Mouse (Mus musculus) frontal cortex, postnatal 36 days (tissue): ENCODE data around the gene Hba-a2.
A peak's percentile ranks its signal among the peaks of the same experiment; 100 is the strongest.
"Not testable (repeated sequence)": the region's sequence is repeated elsewhere in the genome, so short reads cannot be mapped to it uniquely, and the experiment has no call there.

Experiments
- DNase-seq, 2 experiments: peaks; one replicate each; pipeline ENCODE4 v3.0.0; 2022; ENCODE audit warnings: low spot score in 2 of 2

Gene Hba-a2

DNA sequence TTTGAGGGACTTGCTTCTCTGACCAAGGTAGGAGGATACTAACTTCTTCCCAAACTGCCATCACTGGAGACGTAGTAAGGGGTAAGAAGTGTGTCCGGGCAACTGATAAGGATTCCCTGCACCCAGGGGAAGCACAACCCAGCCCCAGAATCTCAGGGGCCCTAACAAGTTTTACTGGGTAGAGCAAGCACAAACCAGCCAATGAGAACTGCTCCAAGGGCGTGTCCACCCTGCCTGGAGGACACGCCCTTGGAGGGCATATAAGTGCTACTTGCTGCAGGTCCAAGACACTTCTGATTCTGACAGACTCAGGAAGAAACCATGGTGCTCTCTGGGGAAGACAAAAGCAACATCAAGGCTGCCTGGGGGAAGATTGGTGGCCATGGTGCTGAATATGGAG, at the start of gene Hba-a2:
Gene Hba-a2, plus strand, starts transcription at position 287 of the 400 bp plus-strand sequence.
- DNase-seq = not testable (repeated sequence)

GRCm38 (mm10) chr11:32247068-32247467, 49.2 kb upstream of the Hba-a2 start:
- DNase-seq = no peak

- no peak for DNase-seq
These were observed 47.9 kb upstream of the Hba-a2 start for GRCm38 (mm10) chr11:32248350-32248749.

DNA sequence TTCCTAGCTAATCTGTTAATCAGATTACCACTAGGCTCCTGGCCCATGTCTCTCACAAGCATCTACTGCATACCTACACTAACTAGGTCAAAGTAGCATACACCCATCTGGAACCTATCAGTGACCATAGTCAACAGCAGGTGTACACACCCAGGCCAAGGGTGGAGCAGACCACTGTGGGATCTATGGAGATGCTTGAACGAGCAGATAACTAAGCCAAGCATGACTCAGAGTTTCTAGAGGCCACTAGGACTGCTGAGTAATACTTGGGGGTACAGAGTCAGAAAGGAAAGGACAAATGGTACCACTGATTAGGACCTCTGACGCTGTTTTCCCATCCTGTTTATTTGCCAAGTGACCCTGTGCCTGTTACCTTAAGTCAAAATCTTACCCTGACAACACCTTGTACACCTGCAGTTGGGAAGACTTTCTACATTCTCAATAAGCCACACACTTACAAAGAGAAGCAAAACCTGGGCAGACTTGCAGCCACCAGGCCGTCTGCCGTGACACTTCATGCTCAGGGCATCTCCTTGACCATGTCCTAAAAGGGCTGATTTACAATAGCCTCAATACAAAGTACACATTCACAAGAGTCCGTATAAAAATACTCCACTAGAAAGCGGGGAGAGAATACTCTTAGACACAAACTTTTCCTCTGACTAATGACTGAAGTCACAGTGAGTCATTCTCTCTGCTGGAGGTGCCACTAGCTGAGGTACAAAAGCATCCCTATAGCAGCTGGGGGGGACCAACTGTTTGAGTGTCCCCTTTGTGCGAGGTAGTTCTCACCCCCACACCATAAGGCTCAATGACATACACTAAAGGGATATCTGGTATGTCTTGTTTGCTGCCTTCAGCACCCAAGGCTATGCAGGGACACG, 45.2 kb upstream of the Hba-a2 start:
- no peak for DNase-seq

- no peak for DNase-seq
These were observed 43.2 kb upstream of the Hba-a2 start for GRCm38 (mm10) chr11:32253121-32253520.

DNA sequence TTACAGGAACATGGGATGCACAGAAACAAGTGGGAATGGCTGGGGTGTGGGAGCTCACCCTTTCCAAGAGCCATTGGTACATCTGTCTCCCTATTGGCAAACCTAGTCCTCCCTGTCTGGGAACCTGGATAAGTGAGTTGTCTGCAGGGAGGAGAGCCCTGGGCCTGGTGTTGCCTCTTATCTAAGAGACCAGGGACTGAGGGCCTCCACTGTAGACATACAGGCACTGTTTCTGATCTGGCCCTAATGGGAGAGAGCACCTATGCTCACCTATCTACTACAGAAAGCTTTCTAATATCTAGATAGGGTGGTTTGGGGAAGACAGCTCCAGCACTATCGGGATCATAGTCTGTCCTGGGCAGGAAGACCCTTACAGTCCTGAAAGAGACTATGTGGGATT, 40.1 kb upstream of the Hba-a2 start:
- no peak for DNase-seq

DNA sequence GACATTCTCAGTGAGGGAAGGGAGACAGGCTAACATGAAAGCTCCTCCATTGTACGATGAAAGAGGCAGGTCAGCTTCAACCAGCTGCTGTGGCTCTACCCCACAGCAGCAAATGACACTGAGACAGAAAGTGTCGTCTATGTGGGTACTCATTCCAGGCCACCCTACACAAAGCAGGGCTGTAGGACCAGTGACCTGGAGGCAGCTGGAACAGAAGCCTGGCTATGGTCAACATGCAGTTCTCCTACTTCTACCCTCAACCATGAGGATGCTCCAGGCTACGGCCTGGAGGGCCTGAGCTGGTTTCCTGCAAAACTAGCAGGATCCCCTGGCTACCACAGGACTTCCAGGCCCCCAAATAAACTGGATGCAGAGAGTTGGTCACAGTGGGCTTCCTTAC, 39.7 kb upstream of the Hba-a2 start:
- DNase-seq = no peak

DNA sequence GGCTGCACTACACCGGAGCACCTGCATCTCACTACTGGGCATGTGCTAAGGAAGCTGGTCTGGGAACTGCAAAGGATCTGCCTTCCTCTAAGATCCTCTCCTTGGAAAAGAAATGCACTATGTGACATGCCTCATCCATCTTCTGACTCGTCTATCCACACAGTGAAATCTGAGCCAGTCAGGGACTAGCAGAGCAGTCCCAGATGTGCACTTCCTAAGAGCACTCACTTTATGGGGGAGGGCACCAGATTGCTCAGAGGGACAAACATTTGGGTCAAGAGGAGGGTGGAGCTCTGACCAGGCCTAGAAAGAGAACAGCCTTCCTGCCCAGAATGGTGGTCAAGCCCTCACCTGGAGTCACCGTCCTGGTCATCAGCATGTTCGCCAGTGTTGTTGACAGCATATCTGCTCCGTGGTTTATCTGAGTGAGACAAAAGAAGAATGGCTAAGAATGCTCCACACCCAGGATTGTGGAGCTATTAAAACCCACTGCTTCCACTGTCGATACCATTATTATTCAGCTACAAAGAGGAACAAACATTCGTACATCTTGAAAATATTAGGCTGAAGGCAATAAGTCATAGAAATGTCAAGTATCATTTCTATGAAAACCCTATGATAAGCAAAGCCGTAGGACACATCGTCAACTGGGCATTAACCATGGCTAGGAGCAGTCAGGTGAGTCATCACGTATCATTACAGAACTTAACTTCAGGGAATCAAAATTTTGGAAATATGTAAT, 33.4 kb upstream of the Hba-a2 start:
- no peak for DNase-seq

DNA sequence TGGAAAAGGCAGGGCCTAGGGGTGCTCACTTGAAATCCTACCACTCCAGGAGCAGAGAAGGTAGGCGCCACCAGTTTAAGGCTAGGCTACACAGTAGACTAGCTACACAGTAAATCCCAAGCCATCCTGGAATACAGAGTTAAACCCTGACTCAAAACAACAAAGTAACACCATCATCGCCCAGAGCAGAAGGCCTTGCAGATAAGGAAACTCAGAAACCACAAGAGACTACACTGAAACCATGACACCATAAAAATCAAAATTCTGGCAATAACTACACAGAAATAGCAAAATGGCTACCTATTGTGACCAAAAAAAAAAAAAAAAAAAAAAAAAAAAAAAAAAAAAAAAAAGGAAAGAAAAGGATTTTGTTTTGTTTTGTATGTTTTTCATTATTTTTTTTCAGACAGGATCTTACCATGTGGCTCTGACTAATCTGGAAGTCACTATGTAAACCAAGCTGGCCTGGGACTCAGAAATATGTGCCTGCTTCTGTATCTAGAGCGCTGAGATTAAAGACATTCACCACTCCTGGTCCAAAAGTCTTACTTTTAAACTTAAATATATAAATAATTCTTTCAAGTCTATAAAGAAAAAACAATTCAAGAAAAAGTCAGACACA, 31.1 kb upstream of the Hba-a2 start:
- no peak for DNase-seq

GRCm38 (mm10) chr11:32266194-32266593, 30.1 kb upstream of the Hba-a2 start:
- DNase-seq = no peak

GRCm38 (mm10) chr11:32266776-32267175, 29.5 kb upstream of the Hba-a2 start:
- no peak for DNase-seq

GRCm38 (mm10) chr11:32267188-32267884, 29.0 kb upstream of the Hba-a2 start, which contains the start of gene Nprl3:
Gene Nprl3 (minus strand): TSS chr11:32267707.
- DNase-seq = peak; percentile 95 to 97

GRCm38 (mm10) chr11:32267964-32268363, 28.3 kb upstream of the Hba-a2 start:
- DNase-seq = no peak

- DNase-seq = no peak
These were observed 27.3 kb upstream of the Hba-a2 start for GRCm38 (mm10) chr11:32268952-32269351.

DNA sequence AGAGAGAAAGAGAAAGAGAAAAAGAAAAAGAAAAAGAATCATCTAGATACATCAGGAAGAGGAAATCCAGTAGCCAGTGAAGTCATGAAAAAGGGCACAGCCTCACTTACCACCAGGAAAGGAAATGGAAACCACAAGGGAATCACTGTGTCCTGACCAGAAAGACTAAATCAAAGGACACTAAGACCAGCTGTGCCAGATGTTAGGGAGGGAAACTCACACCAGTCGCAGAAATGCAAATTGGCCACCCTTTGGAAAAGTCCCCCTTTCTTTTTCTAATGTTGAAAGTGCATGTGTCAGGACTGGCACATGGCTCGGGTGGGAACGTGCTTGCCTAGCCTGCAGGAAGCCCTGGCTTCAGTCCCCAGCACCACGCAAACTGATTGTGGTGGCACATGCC, 25.1 kb upstream of the Hba-a2 start:
- no peak for DNase-seq

GRCm38 (mm10) chr11:32276347-32276746, 19.9 kb upstream of the Hba-a2 start, which contains the start of gene Hba-x:
Gene Hba-x (plus strand): TSS chr11:32276400.
- DNase-seq = no peak

DNA sequence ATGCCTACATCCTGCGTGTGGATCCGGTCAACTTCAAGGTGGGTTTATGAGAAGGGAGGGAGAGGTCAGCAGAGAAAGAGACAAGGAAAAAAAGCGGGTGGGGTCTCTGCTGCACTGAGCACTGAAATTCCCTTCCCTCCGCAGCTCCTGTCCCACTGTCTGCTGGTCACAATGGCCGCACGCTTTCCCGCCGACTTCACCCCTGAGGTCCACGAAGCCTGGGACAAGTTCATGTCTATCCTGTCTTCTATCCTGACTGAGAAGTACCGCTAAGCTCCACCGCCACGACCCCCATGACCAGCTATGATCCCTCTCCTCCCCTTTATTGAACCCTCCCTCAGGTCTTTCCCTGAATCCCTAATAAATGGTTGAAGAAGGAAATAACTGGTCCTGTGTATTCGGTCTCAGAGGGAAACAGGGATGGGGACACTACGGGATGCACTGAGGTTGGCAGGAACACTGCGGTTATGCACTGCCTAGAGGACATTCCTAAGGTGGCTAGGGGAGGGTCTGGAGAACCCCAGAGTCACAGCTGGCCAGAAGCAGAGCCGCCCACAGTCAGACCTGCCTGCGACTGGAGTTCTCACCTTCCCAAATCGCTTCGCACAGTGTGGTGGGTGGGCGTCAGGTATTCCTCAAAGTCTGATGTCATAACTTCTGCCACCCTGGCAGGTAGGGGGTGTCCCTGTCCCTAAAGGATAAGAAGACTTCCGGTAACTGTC, 18.4 kb upstream of the Hba-a2 start:
- no peak for DNase-seq

GRCm38 (mm10) chr11:32278458-32278957, 17.8 kb upstream of the Hba-a2 start:
- no peak for DNase-seq

DNA sequence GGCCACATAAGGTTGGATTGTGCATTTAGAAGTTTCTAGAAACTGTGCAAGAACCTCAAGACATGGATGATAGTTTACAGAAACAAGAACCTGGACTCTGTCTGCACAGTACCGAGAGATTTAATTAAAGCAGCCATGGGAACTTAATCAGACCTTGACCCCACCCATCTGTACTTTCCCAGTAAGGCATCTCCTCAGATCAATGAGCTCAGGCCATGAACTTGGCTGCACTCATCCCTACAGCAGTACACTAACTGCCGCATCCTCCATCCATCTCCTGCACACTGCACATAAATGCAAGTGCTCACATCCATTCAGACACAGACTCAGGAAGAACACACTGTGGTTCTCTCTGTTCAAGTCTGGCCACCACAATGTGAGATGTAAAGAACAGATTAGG, 15.6 kb upstream of the Hba-a2 start:
- no peak for DNase-seq

GRCm38 (mm10) chr11:32281416-32282144, 14.7 kb upstream of the Hba-a2 start:
- no peak for DNase-seq
